Mouse (Mus musculus) embryonic facial prominence, embryonic 15.5 days (tissue): ENCODE measurements around the gene Pde1c. TPM values are rescaled to one million over a fixed set of nuclear protein-coding genes. Genes with fewer than 3 reads are reported as not detected.

Experiments used
- ATAC-seq: fragments of 200-750 bp; cut with Nextera tagmentation; 2 replicates; pipeline ENCODE4 v1.8.0; 2017; ENCODE audit warnings: low read depth, moderate TSS enrichment; ENCODE audit not compliant: insufficient number of reproducible peaks, low FRiP score, low TSS enrichment
- H3K27ac ChIP-seq: fragments of 300-500 bp; sonication (generic); replicated peaks from 2 replicates; pipeline ENCODE4 v1.5.1; 2015; ENCODE audit warnings: mild to moderate bottlenecking, inconsistent platforms
- H3K27me3 ChIP-seq: fragments of 300-500 bp; sonication (generic); 2 replicates; pipeline ENCODE4 v1.6.1; 2015; ENCODE audit warnings: inconsistent platforms
- H3K36me3 ChIP-seq: fragments of 300-500 bp; sonication (generic); 2 replicates; pipeline ENCODE4 v1.6.1; 2015; ENCODE audit warnings: mild to moderate bottlenecking, inconsistent platforms
- H3K4me1 ChIP-seq: fragments of 300-500 bp; sonication (generic); 2 replicates; pipeline ENCODE4 v1.6.1; 2015; ENCODE audit warnings: inconsistent platforms
- H3K4me2 ChIP-seq: fragments of 300-500 bp; sonication (generic); replicated peaks from 2 replicates; pipeline ENCODE4 v1.6.1; 2015; ENCODE audit warnings: mild to moderate bottlenecking, inconsistent platforms
- H3K4me3 ChIP-seq: fragments of 300-500 bp; sonication (generic); replicated peaks from 2 replicates; pipeline ENCODE4 v1.5.1; 2015; ENCODE audit warnings: mild to moderate bottlenecking, inconsistent platforms
- H3K9ac ChIP-seq: fragments of 300-500 bp; sonication (generic); 2 replicates; pipeline ENCODE4 v1.6.1; 2015; ENCODE audit warnings: inconsistent platforms
- H3K9me3 ChIP-seq: fragments of 300-500 bp; sonication (generic); replicated peaks from 2 replicates; pipeline ENCODE4 v1.6.1; 2016; ENCODE audit warnings: inconsistent platforms
- WGBS: fragments of 180-500 bp; shearing (Covaris S2); methylation state at CpG from one replicate; pipeline ENCODE4 v1.1.7; 2015; 5-methylcytosine and 5-hydroxymethylcytosine counted together
- polyA plus RNA-seq: library from polyadenylated mRNA; unstranded; fragments of >200 nt; fragmentation: Nextera tagmentation; extraction: Ambion mirVana; gene quantifications from 2 replicates; pipeline ENCODE4 v1.2.1, GENCODE M21; 2015

The Pde1c gene
- polyA plus RNA-seq, 1 experiment from 2014 or later, result 4.1 TPM

DNA sequence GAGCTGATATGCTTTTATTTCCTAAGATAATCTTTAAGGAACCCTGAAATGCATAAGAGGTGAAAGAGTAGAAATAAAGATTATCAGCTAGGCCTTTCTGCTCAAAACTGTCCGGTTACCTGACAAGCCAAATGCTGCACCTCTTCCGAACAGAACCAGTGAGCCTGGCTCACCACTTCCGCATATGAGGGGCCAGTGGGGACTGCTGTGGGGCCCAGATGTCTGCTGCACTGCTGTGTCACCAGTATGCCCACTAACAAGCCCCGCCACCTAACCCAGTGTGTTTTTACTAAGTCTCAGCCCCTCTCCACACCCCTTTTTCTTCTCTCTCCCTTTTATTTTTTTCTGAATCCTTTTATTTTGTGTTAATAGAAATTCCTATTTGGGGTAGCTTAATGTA lies 17.9 kb downstream of the Pde1c start:
- WGBS, result 80% methylated on average over 4 of the region's 4 CpGs

DNA sequence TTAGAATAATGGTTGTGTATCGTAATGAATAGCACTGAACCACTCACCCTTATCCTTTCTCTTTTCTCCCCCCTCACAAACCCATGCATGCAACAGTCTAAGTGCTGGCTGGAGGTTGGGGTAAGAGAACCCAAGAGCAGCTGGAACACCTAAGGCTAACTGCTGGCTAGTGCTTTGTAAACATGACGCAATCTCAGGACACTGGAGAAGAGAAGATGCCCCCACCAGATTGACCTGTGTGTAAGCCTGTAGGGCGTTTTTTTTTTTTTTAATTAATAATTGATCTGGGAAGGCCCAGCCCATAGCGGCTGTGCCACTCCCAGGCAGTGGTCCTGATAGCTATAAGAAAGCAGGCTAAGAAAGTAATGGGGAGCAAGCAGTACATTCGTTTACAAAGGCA lies 28.7 kb downstream of the Pde1c start:
- H3K9ac ChIP-seq, result no peak overlapping the region
- H3K27me3 ChIP-seq, result no peaks in the 10 kb centered on the region
- 72% methylated on average over 5 of the region's 5 CpGs for WGBS
- no peaks in the 10 kb centered on the region for H3K4me1 ChIP-seq
- no peak overlapping the region for H3K4me3 ChIP-seq
- H3K9me3 ChIP-seq, result no peaks in the 10 kb centered on the region
- no peak overlapping the region for H3K4me2 ChIP-seq
- no peaks in the 10 kb centered on the region for H3K36me3 ChIP-seq
- ATAC-seq, result no peak
- no peak overlapping the region for H3K27ac ChIP-seq

More for the DNA sequence above, 17.9 kb downstream of the Pde1c start:
- Histone ChIP-seq H3K36me3 (no peaks in the 10 kb centered on the region), H3K4me1 (no peaks in the 10 kb centered on the region), H3K4me2 (no peak overlapping the region), H3K9ac (no peak overlapping the region), H3K4me3 (no peak overlapping the region), H3K27me3 (no peaks in the 10 kb centered on the region), H3K9me3 (no peaks in the 10 kb centered on the region), H3K27ac (no peak overlapping the region)
- ATAC-seq, result no peak

DNA sequence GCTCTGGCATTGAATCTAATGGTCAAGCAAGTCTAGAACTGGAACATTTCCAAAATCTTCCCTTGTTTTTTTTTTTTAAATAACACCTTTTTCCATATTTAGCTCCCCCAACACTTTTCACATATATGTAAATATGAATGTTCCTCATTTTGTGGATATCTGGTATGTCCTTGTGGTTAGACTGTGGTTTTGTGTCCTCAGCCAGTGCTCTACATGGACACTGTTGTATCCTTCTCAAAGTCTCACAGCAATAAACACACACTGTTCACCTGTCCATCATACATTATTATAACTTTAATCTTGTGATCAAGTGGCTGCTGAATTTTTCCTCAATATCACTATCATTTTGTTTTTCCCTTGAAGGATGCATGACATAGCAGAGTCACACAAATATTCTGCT lies 34.2 kb downstream of the Pde1c start:
- Histone ChIP-seq H3K27me3 (no peaks in the 10 kb centered on the region), H3K4me1 (no peaks in the 10 kb centered on the region), H3K27ac (no peak overlapping the region), H3K9ac (no peak overlapping the region), H3K4me3 (no peak overlapping the region), H3K36me3 (no peaks in the 10 kb centered on the region), H3K9me3 (no peaks in the 10 kb centered on the region), H3K4me2 (no peak overlapping the region)
- no peak for ATAC-seq

DNA sequence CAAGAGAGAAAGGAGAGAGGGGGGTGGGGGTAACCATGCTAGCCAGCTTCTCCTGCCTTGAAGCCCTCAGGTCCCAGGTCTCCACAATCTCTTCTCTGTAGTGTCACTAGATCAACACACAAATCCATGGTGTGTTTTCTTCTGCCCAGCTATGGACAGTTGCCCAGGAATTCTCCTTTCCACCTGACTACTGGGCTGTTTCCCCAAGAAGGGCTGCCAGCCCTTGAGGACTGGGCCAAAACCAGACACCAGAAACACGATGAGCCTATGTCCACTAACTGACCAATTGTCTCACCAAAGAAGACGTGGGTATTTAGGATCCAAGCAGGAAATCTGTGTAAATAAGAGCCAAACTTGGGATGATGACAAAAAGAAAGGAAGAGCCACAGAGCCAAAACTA lies 36.6 kb downstream of the Pde1c start:
- H3K36me3 ChIP-seq, result no peaks in the 10 kb centered on the region
- H3K4me3 ChIP-seq, result no peak overlapping the region
- no peak overlapping the region for H3K4me2 ChIP-seq
- no peaks in the 10 kb centered on the region for H3K9me3 ChIP-seq
- WGBS, result 77% methylated on average over 2 of the region's 2 CpGs
- ATAC-seq, result no peak
- no peaks in the 10 kb centered on the region for H3K27me3 ChIP-seq
- no peak overlapping the region for H3K9ac ChIP-seq
- no peaks in the 10 kb centered on the region for H3K4me1 ChIP-seq
- H3K27ac ChIP-seq, result no peak overlapping the region

DNA sequence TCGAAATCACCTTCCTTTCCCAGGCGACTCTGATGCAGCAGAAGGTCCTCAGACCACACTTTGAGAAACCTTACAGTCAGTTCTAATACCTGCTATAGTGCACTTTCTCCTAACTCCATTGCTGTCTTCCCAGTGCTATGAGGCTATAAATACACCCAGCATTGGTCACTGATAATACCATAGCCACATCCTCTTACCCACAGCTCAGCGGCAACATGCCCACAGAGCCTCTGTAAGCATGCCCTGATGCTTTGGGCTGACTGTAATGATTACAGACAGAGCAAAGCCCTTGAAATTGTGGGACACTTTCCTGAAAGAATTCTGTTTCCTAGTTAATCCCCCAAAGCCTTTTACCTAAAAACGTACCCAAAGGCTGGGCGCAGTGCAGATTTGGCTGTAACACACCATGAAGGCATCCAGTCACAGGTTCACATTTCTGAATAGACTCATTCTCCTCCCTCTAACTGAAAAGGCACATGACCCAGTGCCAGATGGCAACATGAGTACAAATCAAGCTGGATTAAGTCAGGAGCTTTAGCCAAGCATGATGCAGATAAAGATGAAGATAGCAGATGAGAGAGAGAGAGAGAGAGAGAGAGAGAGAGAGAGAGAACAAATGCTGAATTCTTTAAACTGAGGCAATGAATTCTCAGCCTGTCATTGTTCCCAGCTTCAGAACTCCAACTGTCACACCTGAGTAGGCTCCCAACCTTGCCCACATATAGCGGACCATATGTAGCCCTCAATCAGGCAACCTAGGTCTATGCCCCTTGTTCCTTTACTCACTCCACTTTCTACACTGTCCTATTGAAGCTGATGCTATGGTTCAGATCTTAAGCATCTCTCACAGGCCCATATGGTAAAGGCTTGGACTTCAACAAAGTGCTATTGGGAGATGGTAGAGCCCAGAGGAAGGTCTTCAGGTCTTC lies 44.7 kb downstream of the Pde1c start:
- H3K9ac ChIP-seq, result no peak overlapping the region

DNA sequence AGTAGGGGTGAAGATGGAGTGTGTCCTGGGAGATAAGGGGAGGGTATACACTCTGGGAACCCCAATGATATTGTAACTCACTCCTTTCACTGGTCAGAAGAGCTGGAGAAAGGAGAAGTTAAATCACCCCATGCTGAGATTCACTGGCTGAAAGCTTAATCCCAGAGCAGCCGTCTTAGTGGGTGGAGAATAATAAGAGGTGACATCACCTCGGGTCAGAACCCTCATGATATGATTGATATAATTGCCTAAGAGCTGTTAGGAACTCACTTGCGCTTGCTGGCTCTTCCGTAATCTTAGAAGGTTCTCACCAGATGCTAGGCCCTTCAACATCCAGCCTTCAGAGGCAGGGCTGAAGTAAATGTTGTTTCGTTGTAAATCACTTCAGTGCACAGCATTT lies 79.7 kb downstream of the Pde1c start:
- Histone ChIP-seq H3K27ac (no peak overlapping the region), H3K4me1 (no peaks in the 10 kb centered on the region), H3K4me2 (no peak overlapping the region), H3K36me3 (no peaks in the 10 kb centered on the region), H3K9me3 (no peaks in the 10 kb centered on the region), H3K27me3 (no peaks in the 10 kb centered on the region), H3K9ac (no peak overlapping the region), H3K4me3 (no peak overlapping the region)
- WGBS, result 65% methylated on average over 5 of the region's 5 CpGs
- no peak for ATAC-seq

More for the DNA sequence above, 44.7 kb downstream of the Pde1c start:
- no peak for ATAC-seq
- Histone ChIP-seq H3K4me2 (no peak overlapping the region), H3K9me3 (no peaks in the 10 kb centered on the region), H3K4me3 (no peak overlapping the region), H3K36me3 (no peaks in the 10 kb centered on the region), H3K27me3 (no peaks in the 10 kb centered on the region), H3K27ac (no peak overlapping the region), H3K4me1 (no peaks in the 10 kb centered on the region)
- WGBS, result 67% methylated on average over 6 of the region's 6 CpGs

DNA sequence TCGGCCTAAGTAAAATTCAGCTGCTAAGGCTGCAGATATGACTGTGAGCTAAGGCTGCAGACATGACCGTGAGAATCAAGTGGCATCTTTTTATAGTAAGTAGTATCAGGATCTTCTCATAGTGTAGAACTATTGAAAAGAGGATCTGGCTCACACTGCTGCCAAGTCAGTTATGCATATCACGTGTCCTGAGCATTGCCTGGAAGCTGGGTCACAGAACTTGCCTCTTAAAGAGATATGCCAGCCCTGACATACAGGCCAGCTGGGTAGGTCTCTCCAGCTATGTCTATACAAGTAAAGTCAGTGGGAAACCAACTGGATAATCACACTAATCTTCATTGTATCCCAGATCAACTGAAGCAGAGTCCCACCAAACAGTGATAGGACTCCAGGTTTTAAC lies 83.8 kb downstream of the Pde1c start:
- Histone ChIP-seq H3K27me3 (no peaks in the 10 kb centered on the region), H3K4me3 (no peak overlapping the region), H3K27ac (no peak overlapping the region), H3K4me1 (no peaks in the 10 kb centered on the region), H3K4me2 (no peak overlapping the region), H3K36me3 (no peaks in the 10 kb centered on the region), H3K9me3 (no peaks in the 10 kb centered on the region), H3K9ac (no peak overlapping the region)
- WGBS, result 65% methylated on average over 3 of the region's 3 CpGs
- ATAC-seq, result no peak

DNA sequence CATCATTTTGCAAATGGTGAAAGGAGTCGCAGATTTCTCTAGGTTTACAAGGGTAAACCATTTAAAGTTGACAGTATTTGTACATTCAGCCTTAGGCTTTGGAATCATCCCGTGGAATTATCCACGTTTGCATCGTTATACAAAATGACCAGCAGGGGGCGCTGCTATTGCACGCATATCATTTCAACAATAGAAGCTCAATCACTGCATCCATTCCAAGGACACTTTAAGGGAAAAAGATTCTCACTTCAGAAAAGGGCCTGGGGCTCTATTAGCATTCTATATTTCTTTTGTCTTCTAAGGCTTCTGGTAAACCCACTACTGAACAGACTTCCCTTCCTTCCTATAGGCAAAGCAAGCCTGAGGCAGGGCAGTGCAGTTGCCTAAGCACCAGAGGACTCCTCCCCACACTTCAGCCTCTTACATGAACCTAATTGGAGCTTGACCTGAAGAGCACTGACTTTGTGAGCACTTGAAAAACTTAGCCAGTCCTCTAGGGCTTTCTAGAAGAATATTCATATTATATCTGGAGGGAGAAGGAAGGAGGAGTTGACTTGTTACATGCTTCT lies 87.9 kb downstream of the Pde1c start:
- 2% methylated on average over 6 of the region's 6 CpGs for WGBS
- Histone ChIP-seq H3K9ac (no peak overlapping the region), H3K27ac (no peak overlapping the region), H3K4me2 (no peak overlapping the region), H3K36me3 (no peaks in the 10 kb centered on the region), H3K4me1 (no peaks in the 10 kb centered on the region), H3K27me3 (no peaks in the 10 kb centered on the region), H3K4me3 (no peak overlapping the region), H3K9me3 (no peaks in the 10 kb centered on the region)
- ATAC-seq, result no peak

DNA sequence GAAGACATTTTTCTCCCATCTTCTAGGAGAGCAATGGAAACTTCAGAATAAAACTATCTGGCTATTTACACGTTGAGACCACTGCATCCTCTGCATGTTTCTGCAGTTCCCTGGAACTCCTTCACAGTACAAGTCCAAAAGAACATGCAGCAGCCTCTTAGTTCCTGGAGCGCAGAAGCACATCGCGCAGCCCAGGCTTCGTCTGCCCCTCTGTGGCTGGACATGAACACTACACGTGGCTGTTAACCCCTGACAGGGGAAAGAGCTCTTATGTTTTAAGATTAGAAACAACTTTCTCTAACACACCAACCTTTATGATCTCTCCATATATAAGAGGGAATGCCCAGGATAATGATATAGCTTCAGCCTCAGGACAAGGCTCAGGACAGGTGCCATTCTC lies 92.3 kb downstream of the Pde1c start:
- no peak overlapping the region for H3K27ac ChIP-seq
- ATAC-seq, result no peak

DNA sequence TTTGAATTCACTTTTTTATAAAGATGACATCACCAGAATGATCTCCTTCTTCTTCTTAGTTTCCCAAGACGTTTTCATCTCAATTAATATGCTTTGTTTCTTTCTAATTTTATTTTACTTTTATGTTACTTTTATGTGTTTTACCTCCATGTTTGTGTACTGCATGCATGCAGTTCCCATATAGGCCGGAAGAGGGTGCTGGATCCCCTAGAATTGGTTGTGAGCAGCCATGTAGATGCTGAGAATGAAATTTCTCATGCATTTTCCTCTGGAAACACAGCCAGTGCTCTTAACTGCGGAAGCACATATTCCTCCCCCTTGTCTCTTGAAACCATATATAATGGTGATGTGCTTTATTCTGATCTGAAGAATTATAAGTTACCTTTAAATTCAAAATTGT lies 110.8 kb downstream of the Pde1c start:
- no peak for ATAC-seq
- WGBS, result 42% methylated on average over 3 of the region's 3 CpGs
- H3K4me2 ChIP-seq, result no peak overlapping the region
- no peak overlapping the region for H3K4me3 ChIP-seq
- H3K27me3 ChIP-seq, result no peaks in the 10 kb centered on the region
- H3K9me3 ChIP-seq, result no peaks in the 10 kb centered on the region
- no peaks in the 10 kb centered on the region for H3K36me3 ChIP-seq
- no peak overlapping the region for H3K27ac ChIP-seq
- H3K9ac ChIP-seq, result no peak overlapping the region
- H3K4me1 ChIP-seq, result no peaks in the 10 kb centered on the region

More for the DNA sequence above, 92.3 kb downstream of the Pde1c start:
- Histone ChIP-seq H3K27me3 (no peaks in the 10 kb centered on the region), H3K36me3 (no peaks in the 10 kb centered on the region), H3K4me3 (no peak overlapping the region), H3K9me3 (no peaks in the 10 kb centered on the region), H3K9ac (no peak overlapping the region), H3K4me1 (no peaks in the 10 kb centered on the region), H3K4me2 (no peak overlapping the region)
- 18% methylated on average over 6 of the region's 6 CpGs for WGBS

DNA sequence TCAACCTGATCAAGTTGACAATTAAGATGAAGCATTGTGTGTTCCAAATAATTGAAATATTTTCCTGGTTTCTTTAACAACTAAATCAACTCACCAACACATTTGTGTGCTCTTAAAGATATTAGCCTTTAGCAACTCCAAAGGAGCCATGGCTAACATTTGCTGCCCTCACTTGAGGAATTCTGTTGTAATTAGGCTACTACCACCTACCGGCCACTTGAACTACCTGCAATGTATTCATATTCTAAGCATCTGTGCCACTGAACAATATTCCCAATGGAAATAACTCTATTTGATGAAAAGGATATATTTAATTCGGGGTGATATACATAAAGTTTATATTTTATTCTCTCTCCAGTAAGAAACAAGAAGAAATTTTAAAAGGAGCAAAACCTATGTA lies 121.0 kb downstream of the Pde1c start:
- Histone ChIP-seq H3K4me3 (no peak overlapping the region), H3K36me3 (no peaks in the 10 kb centered on the region), H3K27ac (no peak overlapping the region), H3K9me3 (no peaks in the 10 kb centered on the region), H3K27me3 (no peaks in the 10 kb centered on the region), H3K9ac (no peak overlapping the region), H3K4me2 (no peak overlapping the region), H3K4me1 (no peaks in the 10 kb centered on the region)
- WGBS, result 24% methylated on average over 2 of the region's 2 CpGs
- ATAC-seq, result no peak

DNA sequence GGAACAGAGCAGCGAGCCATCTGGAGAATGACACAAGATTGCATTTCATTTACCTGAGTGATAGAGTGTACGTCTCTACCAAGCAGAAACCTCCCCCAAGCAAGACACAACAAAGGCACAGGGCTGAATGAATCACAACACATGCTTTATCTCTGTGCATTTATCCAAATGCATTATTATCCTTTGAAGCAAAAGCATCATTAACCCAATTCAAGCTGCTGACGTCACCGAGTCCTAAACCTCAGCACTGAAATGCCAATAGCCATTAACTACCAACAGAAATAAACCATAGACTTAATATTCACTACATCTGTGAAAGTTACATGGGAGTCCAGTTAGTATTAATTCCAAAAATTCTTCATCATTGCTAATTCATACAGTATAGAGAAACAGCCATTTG lies 127.4 kb downstream of the Pde1c start:
- Histone ChIP-seq H3K27me3 (no peaks in the 10 kb centered on the region), H3K4me2 (no peak overlapping the region), H3K9me3 (no peaks in the 10 kb centered on the region), H3K4me1 (no peaks in the 10 kb centered on the region), H3K36me3 (no peaks in the 10 kb centered on the region), H3K4me3 (no peak overlapping the region), H3K9ac (no peak overlapping the region), H3K27ac (no peak overlapping the region)
- no peak for ATAC-seq
- WGBS, result 84% methylated on average over 4 of the region's 4 CpGs
